Mouse (Mus musculus): ENCODE results near the gene Tbx15.

- no peak for TF ChIP-seq POLR2A (IDR thresholded peaks at IDR 0.05; ENCODE audit: borderline replicate concordance, extremely low read depth, insufficient read depth, insufficient read length, poor library complexity, severe bottlenecking)
- TF ChIP-seq CTCF (IDR thresholded peaks at IDR 0.05; ENCODE audit: borderline replicate concordance, extremely low read depth, insufficient read depth, insufficient read length), result no peak
Observed at GRCm38 (mm10) chr3:99238691-99239090, 1.5 kb upstream of the Tbx15 start.

Measured in brain, embryonic 14.5 days (tissue).